Mouse (Mus musculus): ENCODE results near the gene Fam155a.
"Not testable (repeated sequence)": the region's sequence is repeated elsewhere in the genome, so short reads cannot be mapped to it uniquely, and the experiment has no call there.

Fam155a gene

DNA sequence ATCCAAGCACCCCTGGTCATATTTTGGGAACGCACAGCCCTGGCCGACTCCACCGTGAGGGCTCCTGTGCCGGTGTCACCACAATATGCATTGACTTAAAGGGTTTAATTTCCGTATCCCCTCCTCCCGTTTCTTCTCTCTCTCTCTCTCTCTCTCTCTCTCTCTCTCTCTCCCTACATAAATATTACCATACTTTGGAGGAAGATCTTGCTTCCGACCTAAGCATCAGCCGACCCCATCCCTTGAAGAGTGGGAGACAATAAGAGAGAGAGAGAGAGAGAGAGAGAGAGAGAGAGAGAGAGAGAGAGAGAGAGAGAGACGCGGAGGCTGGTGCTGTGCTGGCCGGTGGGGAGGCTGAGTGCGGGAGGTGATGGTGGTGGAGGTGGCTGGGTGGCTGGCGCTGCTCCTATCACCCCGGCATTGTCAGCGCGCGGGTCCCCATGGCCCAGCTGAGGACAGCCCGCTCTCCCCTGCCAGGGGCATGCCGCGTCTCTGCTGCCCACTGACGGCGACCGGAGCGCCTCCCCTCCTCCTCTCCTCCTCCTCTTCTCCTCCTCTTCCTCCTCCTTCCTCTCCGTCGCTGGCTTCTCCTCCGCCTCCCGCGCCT lies at the start of gene Fam155a:
TSS of gene Fam155a (minus strand) at position 163 of the 607 bp plus-strand sequence.
- no peak for DNase-seq (ENCODE audit: low spot score in 2 of 2)

DNA sequence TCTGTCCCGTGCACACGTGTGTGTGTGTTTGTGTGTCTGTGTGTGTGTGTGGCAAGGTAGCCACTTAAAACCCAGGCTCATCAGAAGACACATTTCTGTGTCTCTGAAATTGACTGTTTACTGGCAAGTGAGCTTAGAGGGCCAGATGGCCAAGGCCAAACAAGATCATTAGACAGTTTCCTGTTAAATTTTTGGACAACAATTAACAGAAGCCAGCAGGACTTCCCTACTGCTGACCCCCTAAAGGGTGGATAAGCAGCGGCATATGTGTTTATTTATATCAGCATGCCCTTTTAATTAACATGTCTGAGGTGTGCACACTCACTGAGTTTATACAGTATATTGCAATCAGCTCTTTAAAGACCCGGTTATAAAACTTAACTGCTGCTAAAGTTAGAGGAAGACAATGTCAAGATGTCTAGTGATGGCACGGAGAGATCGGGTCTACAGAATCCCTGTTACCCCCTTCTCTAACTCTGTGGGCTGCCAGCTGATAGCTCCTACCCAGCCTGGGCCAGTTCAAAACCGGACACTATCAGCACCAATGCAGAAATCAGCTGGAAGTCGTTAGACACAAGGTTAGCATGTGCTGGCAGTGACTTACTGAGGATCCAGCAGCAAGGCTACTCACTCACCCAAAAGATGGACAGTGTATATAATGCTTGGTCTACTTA lies 42.4 kb upstream of the Fam155a start:
- no peak for DNase-seq (ENCODE audit: low spot score in 2 of 2)

DNA sequence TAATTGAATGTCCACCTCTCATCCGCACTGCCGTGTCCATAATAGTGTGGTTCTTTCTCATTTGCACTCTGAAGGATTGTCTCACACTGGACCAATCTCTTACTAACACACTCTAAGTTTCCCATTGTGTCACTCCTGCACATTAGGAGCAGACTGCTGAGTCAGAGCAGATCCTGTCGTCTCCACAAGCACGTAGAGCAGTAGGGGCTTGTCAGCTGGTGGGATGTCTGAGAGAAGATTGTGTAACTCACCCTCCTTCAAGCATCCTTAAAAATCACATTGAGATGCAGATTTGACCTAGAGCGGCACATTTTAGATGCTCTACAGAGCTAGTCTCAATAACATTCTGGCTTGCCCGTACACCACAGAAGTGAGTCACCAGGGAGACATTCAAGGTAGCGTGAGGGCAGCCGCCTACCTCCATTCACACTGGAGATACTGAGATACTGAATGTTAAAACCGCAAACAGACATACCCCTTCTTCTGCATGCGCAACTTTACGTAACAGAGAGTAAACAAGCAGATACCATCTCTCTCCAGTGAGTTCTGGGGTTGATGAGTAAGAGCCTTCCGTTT lies 40.1 kb upstream of the Fam155a start:
- no peak for DNase-seq (ENCODE audit: low spot score in 2 of 2)

DNA sequence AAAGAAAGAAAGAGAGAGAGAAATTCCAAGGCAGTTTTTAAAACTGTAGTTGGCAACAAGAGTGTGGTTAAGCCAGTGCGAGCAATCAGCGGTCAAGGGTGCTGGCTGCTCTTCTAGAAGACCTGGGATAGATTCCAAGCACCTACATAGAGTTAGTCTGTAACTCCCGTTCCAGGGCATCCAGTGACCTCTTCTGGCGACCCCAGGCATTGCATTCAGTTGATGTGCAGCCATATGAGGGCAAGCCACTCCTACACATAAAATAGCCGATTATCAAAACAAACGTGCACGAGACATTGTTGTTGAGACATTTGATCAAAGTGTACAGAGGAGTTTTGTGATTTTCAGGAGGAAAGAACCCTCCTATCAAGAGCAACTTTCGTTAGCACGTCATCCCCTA lies 37.6 kb upstream of the Fam155a start:
- DNase-seq (ENCODE audit: low spot score in 2 of 2), result no peak

DNA sequence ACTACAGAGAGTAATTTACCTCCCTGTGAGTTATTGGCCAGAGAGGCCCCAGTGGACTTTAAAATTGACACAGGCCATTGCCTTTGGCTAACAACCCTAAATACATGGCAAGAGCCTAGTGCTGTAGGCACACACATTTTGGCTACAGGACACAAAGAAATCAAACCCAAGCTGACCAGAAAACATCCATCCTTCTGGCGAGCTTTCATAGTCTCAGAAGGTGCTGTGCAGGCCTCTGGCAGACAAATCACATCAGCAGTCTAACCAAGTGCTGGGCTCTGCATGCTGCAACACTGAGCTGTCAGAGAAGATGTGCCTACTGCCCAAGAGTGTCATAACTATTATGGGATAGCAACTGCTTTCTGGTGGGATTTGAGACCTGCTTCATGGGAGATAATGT lies 34.7 kb upstream of the Fam155a start:
- no peak for DNase-seq (ENCODE audit: low spot score in 2 of 2)

DNA sequence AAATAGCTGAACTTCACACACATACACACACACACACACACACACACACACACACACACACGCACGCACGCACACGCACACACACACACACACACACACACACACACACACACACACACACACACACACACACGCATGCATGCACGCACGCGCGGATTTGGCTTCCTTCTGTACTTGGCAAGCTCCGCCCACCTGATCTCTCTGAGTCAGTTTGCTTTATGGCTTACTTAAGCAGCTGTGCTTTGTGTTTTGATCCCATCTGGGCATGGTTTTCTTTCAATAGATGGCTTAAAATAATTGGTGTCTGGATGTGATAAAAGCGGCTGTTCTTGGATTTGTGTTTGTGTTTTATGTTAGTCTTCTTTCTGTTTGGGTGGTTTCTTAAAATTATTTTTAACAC lies 29.4 kb upstream of the Fam155a start:
- DNase-seq (ENCODE audit: low spot score in 2 of 2), result not testable (repeated sequence)

DNA sequence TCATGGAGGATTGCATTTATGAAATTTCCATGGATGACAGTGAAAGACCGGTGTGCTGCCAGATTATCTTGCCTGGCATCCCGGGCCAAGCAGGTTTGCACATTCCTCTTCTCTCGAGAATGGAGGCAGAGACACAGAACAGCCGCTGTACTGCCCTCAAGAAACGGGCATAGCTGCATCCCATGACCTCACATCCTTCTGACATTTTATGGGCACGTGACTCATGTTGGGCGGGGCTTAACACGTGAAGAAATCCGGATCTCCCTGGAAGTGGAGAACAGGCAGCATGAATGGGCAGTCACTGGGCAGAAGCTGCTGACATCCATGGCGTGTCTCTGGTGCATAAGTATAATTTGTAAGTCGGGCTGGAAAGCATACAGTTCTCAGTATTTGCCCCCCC lies 29.0 kb upstream of the Fam155a start:
- DNase-seq (ENCODE audit: low spot score in 2 of 2), result no peak

DNA sequence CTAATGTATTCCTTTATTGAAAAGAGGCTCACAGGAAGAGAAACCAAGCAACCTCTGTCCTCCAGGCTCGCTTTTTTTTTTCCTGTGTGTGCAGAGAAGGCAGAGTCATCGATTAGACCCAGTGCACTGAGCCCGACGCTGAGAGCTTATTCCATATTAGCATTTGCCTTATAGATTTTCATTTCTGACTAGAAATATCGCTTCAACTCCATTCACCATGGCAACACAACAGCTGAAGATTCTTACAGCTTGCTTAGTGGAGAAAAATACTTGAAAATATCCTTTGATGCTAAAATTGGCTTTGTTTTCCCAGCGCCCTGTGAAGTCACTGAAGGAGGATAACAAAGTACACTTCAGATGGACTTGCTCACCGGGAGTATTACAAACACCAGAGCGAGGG lies 26.6 kb upstream of the Fam155a start:
- no peak for DNase-seq (ENCODE audit: low spot score in 2 of 2)

DNA sequence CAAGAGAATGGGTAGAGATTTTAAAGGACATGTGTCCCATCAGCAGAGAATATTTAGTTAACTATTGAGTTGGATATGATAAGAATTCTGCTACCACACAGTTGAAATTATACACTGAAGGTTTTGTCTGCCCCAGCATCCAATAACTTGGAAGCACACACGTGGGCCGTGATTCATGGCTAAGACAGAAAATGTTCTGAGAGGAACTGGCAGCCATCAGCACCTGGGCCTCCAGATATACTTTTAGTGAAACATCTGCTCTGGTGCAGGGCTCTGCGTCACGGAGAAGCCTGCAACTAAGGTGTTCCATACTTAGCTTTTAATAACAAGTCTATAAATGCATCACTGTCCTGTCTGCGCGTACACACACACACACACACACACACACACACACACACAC lies 24.8 kb upstream of the Fam155a start:
- no peak for DNase-seq (ENCODE audit: low spot score in 2 of 2)

DNA sequence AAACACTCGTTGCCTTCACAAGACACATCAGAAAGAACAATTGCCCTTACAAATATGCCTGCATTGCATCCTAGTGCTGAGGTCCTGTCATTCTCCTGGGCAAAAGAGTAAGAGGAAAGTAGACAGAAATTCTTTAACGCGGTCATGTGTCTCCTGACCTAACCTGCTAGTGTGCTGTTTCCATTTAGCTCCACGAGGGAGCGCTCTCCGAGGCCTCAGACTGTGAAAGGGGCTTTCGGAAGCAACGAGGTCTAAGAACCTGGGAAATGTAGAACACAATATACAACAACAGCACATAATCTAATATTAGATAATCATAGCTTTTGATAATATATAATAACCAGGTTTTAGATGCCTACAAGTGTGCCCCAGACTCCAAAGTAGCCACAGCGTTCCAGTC lies 22.4 kb upstream of the Fam155a start:
- no peak for DNase-seq (ENCODE audit: low spot score in 2 of 2)

DNA sequence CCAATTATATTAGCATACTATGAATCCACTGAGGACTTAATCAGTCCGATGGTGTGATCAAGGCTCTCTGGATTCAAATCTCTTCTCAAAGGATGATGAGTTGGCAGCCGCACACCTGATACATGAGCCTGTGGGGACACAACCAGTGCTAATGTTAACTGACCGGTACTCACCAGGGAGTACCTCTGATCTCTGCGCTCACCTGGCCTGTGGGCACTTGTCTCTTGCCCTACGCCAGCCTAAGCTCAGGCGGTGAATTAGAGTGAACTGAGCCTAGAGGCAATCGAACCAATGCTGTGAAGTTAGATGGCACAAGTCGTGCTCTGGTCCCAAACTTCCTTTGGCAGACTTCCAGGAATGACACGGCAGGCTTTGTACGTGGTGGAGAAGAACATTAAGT lies 9.4 kb upstream of the Fam155a start:
- DNase-seq (ENCODE audit: low spot score in 2 of 2), result no peak

DNA sequence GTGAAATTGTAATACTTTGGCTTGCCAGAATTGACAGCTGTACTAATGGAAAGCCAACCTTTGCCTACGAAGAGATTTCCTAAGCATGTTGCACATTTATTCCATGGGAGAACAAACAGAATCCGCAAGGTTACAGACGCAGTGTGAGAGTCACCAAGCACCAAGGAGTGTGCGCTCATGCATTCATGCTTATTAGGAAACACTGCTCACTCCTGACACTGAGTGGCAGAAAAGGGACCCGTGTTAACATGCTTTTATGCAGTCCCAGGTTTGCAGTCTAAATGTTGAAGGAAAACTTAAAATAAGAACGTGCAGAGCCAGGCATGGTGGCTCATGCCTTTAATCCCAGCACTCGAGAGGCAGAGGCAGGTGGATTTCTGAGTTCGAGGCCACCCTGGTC lies 7.2 kb upstream of the Fam155a start:
- DNase-seq (ENCODE audit: low spot score in 2 of 2), result no peak

DNA sequence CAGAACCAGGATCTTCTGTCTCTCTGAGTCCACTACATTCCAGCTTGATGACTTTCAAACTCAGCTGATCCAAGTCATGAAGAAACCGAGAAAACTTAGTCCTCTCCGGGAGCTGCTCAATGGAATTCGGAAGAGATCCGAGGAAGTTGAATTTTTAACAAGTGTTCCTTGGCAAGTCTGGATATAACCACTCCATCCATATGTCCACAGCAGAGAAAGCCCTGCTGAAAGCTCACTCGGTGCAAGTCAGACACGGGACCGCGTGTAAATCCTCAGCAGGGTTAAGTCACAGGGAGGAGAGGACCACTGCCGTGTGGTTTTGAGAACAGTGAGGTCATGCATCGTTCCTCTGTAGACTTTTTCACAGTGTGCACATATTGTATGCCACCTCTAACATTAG lies 5.9 kb upstream of the Fam155a start:
- no peak for DNase-seq (ENCODE audit: low spot score in 2 of 2)

DNA sequence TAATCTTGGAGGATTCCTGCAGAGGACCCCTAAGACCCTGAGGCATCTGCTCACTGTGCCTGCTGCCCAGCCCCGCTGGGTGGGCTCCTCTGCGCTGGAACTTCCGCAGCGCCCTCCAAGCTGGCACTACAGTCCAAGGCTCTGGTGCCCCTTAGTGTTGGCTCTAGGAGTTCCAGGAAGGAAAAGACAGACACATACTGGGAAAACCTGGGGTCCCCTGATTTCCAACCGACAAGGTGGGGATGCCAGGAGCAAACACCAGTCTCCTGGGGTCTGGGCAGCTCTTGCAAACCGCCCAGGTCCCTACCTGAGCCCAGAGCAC lies 1.5 kb upstream of the Fam155a start:
- no peak for DNase-seq (ENCODE audit: low spot score in 2 of 2)

DNA sequence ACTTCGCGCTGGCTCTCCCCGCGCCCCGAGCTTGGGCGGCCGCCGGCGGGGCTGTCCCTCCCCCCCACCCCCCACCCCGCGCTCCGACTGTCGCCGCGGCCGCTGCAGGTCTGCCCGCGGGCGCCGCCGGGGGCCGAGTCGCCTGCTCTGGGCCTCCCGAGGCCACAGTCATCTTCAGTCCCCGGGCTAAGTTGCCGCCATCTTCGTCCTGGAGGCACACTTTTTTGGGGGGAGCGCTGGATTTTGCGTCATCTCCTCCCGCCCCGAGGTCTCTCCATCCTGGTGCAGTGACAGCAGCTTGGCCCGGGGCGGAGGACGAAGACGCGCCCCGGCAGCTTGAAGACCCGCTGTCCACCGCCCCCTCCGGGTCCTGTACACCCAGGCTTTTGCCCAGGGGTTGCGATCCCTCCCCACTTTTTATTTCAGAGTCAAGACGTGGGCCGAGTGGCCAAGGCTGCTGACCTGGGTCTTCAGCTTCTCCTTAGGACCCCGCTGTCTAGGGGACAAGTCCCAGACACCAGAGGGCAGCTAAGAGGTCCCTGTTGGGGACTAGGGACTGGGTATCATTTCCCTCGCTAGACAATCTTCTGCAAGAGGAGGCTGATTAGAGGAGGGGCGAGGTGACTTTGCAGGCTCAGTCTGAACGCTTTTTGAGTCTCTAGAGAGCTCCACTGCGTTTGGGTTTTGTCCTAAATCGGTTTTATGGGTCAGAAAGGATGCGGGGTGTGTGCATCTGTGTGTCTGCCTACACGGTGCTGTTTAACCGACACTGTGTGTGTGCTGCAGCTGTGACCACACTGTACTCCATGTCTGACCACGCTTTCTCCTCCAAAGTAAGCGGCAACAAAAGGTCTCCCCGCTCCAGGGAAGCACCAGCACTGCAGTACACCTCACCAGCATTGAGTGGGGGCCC lies 901 bp upstream of the Fam155a start:
- no peak for DNase-seq (ENCODE audit: low spot score in 2 of 2)

DNA sequence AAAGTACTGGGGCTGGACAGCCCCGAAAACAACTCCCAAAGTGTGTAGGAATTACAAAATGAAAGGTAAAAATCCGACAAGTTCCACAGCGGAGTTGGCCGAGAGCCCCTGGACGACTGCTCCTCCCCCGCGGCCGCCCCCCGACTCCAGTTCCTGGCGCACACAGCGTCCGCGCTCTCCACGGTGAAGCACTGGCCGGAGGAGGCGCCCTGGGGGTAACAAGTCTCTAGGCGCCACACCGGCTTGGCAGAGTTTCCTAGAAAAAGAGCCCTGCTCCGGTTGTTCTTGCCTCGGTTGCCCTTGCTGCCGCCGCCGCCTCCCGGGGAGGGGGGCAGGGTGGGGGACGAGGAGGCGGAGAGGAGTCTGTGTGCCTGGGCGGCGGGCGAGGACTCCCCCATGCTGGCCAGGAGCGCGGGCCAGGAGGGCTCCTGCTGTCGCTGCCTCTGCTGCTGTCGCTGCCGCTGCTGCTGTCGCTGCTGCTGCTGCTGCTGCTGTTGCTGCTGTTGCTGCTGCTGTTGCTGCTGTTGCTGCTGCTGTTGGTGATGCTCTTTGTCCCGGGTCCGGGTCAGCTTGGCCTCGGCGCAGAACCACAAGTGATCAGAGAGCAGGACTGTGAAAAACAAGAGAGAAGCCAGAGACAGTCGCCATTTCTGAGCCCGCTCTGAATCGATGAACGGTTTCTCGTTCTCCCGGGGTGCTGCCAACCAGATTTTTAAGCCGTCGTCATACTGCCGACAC lies 531 bp downstream of the Fam155a start:
- DNase-seq (ENCODE audit: low spot score in 2 of 2), result no peak

DNA sequence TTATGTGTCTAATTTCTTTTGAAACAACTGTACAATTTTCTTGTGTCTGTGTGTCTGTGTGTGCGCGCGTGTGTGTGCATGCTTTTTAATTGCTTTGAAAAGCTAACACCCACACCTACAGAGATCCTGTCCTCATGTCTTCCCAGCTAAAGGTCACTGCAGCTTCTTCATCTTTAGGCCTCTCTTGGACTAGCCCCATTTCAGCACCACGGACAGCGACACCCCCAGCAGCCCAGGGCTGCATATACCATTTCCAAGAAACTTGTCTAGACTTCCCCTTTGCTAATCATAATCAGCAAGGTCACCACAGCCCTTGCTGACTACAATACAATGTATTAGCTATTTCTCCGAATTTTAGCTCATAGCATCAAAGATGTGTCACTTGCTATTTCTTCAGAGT lies 1.9 kb downstream of the Fam155a start:
- peak in 1 of 2 experiments; percentile 11 for DNase-seq (ENCODE audit: low spot score in 2 of 2)

DNA sequence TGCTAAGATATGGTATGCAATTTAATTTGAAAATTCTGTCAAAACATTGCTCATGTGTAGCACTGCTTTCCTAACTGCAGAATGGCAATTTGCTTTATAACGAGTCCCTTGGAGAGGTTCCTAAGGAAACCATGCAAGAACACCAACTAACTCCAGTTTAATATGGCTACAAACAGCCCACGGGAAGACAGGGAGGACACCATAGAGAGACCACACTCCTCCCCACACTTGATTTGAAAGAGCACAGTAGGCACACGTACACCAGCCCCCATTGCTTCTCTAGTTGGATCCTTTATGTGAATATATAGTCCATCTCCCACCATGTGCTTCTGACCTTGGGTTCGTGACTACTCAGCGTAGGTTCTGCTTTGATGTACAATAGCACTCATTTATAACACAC lies 35.8 kb downstream of the Fam155a start:
- no peak for DNase-seq (ENCODE audit: low spot score in 2 of 2)

DNA sequence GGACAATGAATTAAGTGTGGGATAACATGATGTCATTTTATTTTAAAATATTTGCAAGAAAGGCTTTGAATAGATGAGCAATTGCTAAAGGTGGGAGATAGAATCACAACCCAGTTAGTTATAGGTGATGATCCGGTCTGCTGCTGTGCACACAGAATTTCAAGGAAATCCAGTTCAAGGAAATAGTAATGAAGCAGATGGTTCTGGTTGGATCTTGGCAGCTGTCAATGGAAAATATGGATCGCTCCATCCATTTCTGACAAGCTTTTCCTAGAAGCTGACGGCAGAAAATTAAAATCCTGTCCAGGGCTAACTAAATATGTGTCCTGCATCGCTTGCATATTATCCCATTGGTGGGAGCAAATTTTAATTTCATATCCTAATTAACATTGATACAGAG lies 61.2 kb downstream of the Fam155a start:
- no peak for DNase-seq (ENCODE audit: low spot score in 2 of 2)

DNA sequence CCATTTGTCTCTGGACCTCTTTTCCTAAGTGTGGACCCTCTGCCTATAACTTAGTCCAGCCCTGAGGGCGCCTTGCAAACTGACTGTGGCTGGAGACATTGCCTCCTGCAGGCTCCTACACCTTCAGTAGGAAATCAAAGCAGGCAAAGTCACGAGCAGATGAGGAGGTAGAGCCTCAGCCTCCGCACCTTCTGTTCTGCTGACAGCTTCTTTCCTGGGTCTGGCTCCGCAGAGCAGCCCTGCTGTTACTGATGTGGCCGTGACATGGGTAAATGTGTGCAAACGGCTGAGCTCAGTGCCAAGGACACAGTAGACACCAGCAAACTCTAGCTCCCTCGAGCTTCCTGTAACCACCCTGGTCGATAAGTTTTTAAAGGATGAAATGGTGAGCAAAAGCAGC lies 63.5 kb downstream of the Fam155a start:
- no peak for DNase-seq (ENCODE audit: low spot score in 2 of 2)

DNA sequence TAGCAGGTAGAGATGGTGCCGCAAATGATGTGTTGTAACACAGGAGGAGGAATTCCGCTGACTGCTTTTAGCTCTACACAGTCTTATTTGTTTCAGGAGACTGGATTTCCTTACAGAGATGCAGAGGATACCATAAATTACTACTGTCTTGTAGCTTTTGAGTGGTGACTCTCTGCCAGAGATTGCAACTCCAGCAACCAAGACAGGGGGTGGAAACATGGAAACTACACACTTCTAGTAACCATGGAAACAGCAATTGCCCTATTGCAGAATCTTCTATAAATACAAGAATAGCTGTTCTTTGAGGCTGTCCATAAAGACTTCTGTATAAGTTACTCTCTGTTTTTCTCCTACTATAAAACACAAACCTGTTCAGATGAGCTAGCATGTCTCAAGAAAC lies 76.2 kb downstream of the Fam155a start:
- no peak for DNase-seq (ENCODE audit: low spot score in 2 of 2)

DNA sequence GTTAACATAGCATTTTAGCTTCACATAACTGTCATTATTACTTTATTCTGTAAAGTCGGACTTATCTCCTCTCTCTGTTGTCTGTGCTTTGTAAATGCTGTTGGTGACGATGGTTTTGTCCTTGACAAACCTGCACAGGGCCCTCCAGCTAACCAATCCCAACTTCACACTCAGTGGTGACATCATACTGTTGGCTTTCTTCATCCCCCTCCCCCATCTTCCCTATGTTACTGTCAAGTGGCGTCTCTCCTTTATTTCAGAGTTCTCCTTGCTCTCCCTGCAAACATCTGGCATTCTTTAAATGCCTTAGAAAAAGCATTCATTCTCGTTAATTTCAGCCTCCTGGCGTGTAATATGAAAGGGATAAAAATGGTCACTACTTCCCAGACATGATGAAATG lies 78.6 kb downstream of the Fam155a start:
- DNase-seq (ENCODE audit: low spot score in 2 of 2), result no peak

Data from spleen, postnatal 14 days (tissue).